Mouse (Mus musculus) G1E (cell line): ENCODE measurements around the gene Gak.

Experiments used
- CTCF ChIP-seq: IDR thresholded peaks from 2 replicates; pipeline ENCODE4 v1.5.1; 2012; ENCODE audit warnings: low read depth, low read length, inconsistent platforms, mixed read lengths
- GATA1 ChIP-seq: IDR thresholded peaks from 2 replicates; pipeline ENCODE4 v1.6.1; 2012; ENCODE audit warnings: borderline replicate concordance, low read length, inconsistent platforms, mixed read lengths
- GATA2 ChIP-seq: IDR thresholded peaks from 2 replicates; pipeline ENCODE4 v1.6.1; 2012; ENCODE audit warnings: low read depth, low read length, inconsistent platforms, borderline replicate concordance
- POLR2AphosphoS5 ChIP-seq: IDR thresholded peaks from 2 replicates; pipeline ENCODE4 v1.6.1; 2012; ENCODE audit warnings: low read depth, low read length, inconsistent platforms; ENCODE audit not compliant: insufficient replicate concordance

DNA sequence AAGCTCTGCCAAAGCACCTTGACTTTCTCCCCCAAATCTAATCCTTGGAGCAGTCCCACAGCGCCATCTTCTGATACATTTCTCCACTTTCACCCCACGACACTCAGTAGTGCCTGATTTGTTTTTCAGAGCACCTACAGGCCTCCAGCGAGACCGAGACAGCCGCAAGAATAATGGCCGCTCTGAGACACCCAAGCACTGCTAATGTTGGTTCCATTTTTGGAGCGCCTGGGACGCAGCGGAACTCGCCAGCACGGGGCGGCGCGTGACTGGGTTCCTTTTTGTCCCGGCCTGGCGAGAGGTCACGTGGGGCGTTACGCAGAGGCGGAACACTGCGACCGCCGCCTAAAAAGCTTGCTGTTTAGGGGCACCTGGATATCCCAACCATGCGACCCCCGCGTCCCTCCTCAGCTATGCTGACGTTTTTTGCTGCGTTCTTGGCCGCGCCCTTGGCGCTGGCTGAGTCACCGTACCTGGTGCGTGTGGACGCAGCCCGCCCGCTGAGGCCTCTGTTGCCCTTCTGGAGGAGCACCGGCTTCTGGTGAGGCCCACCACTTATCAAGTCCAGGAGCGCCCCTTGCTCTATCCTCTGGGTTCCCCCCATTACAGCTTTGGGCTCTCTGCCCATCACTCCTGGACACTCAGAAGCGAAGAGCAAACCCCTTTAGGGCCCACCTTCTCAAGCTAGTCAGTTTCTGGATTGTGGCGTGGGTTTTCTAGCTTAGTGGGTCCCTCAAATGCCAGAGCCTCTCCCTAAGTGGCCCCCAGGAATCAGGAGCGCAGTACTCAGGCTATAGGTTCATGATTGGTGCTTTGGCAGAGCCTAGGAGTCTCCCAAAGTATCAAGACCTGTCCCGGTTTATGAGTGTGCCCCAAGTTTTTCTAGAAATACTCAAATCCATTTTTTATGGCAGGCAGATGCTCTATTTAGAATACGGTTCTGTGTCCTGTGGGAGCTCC, 39.7 kb upstream of the Gak start, which contains the start of gene Dgkq:
- TF ChIP-seq GATA1 (no peak), CTCF (0 out of 2 replicates have a peak, but pooled peaks have one; percentile 15), POLR2AphosphoS5 (no peak), GATA2 (no peak)
